Mouse (Mus musculus) thymus, postnatal 4 days (tissue): ENCODE data around the gene Olfr806.

Experiments used
- DNase-seq: peaks from one replicate; pipeline ENCODE4 v3.0.0; 2021

The Olfr806 gene

GRCm38 (mm10) chr10:129741821-129742220 is at the start of gene Olfr806:
Gene Olfr806 (minus strand): TSS chr10:129741921.
- no peak for DNase-seq

GRCm38 (mm10) chr10:129778123-129778522 is 36.4 kb upstream of the Olfr806 start:
- DNase-seq: no peak

- no peak for DNase-seq
Measured at GRCm38 (mm10) chr10:129774338-129774737, 32.6 kb upstream of the Olfr806 start, which contains the start of gene Olfr809. Gene Olfr809 (plus strand): TSS chr10:129774638.

- no peak for DNase-seq
Measured at GRCm38 (mm10) chr10:129765182-129765581, 23.5 kb upstream of the Olfr806 start, which contains the start of gene Olfr808. Gene Olfr808 (plus strand): TSS chr10:129765482.

- DNase-seq: no peak
Measured at GRCm38 (mm10) chr10:129757693-129758092, 16.0 kb upstream of the Olfr806 start, which contains the start of gene Olfr807. Gene Olfr807 (minus strand): TSS chr10:129757793.

- no peak for DNase-seq
Measured at GRCm38 (mm10) chr10:129729275-129729674, 12.4 kb downstream of the Olfr806 start, which contains the start of gene Olfr805. Gene Olfr805 (minus strand): TSS chr10:129729375.

- no peak for DNase-seq
Measured at GRCm38 (mm10) chr10:129702910-129703309, 38.8 kb downstream of the Olfr806 start, which contains the start of gene Olfr804. Gene Olfr804 (plus strand): TSS chr10:129703210.

- DNase-seq: no peak
Measured at GRCm38 (mm10) chr10:129694186-129694585, 47.5 kb downstream of the Olfr806 start, which contains the start of gene Olfr803. Gene Olfr803 (minus strand): TSS chr10:129694286.

GRCm38 (mm10) chr10:129688069-129688468 is 53.7 kb downstream of the Olfr806 start, which contains the start of gene Olfr802:
Gene Olfr802 (minus strand): TSS chr10:129688169.
- DNase-seq: no peak
